Mouse (Mus musculus): Measurements from ENCODE around the gene Narfl.

Narfl gene

GRCm38 (mm10) chr17:25762591-25762990 lies 11.0 kb upstream of the Narfl start:
- DNase-seq (ENCODE audit: low read depth) = no peak

GRCm38 (mm10) chr17:25765886-25766285 lies 7.7 kb upstream of the Narfl start:
- DNase-seq (ENCODE audit: low read depth) = no peak

GRCm38 (mm10) chr17:25769331-25769730 lies 4.2 kb upstream of the Narfl start:
- DNase-seq (ENCODE audit: low read depth) = no peak

- DNase-seq (ENCODE audit: low read depth) = no peak
Measured at GRCm38 (mm10) chr17:25775318-25776062, 1.9 kb downstream of the Narfl start.

GRCm38 (mm10) chr17:25777948-25778347 lies 4.4 kb downstream of the Narfl start:
- DNase-seq (ENCODE audit: low read depth) = no peak

GRCm38 (mm10) chr17:25781339-25781738 lies 7.8 kb downstream of the Narfl start:
- no peak for DNase-seq (ENCODE audit: low read depth)

GRCm38 (mm10) chr17:25783086-25783485 lies 9.5 kb downstream of the Narfl start:
- no peak for DNase-seq (ENCODE audit: low read depth)

GRCm38 (mm10) chr17:25783861-25784574 lies 10.4 kb downstream of the Narfl start:
- no peak for DNase-seq (ENCODE audit: low read depth)

GRCm38 (mm10) chr17:25785281-25785745 lies 11.7 kb downstream of the Narfl start, which contains the start of gene Haghl:
Haghl (minus strand) TSS chr17:25785673.
- DNase-seq (ENCODE audit: low read depth) = peak; percentile 99

GRCm38 (mm10) chr17:25786280-25786679 lies 12.7 kb downstream of the Narfl start, which contains the start of gene Ccdc78:
Ccdc78 (plus strand) TSS chr17:25786580.
- no peak for DNase-seq (ENCODE audit: low read depth)

- no peak for DNase-seq (ENCODE audit: low read depth)
Measured at GRCm38 (mm10) chr17:25786781-25787504, 13.4 kb downstream of the Narfl start.

- no peak for DNase-seq (ENCODE audit: low read depth)
Measured at GRCm38 (mm10) chr17:25791320-25791842, 17.8 kb downstream of the Narfl start.

- DNase-seq (ENCODE audit: low read depth) = peak; percentile 92
Measured at GRCm38 (mm10) chr17:25791843-25792527, 18.4 kb downstream of the Narfl start.

- peak; percentile 89 for DNase-seq (ENCODE audit: low read depth)
Measured at GRCm38 (mm10) chr17:25792615-25793014, 19.0 kb downstream of the Narfl start, which contains the start of gene Fam173a. Fam173a (minus strand) TSS chr17:25792901.

GRCm38 (mm10) chr17:25794197-25794596 lies 20.6 kb downstream of the Narfl start:
- no peak for DNase-seq (ENCODE audit: low read depth)

GRCm38 (mm10) chr17:25794998-25795397 lies 21.4 kb downstream of the Narfl start:
- DNase-seq (ENCODE audit: low read depth) = no peak

- DNase-seq (ENCODE audit: low read depth) = no peak
Measured at GRCm38 (mm10) chr17:25795609-25796092, 22.1 kb downstream of the Narfl start, which contains the start of gene AC134908.4. AC134908.4 (minus strand) TSS chr17:25795659.

GRCm38 (mm10) chr17:25796211-25796771 lies 22.7 kb downstream of the Narfl start:
- no peak for DNase-seq (ENCODE audit: low read depth)

- peak; percentile 82 for DNase-seq (ENCODE audit: low read depth)
Measured at GRCm38 (mm10) chr17:25796951-25797369, 23.4 kb downstream of the Narfl start, which contains the start of gene Metrn. Metrn (minus strand) TSS chr17:25797136.

GRCm38 (mm10) chr17:25801029-25801428 lies 27.5 kb downstream of the Narfl start:
- DNase-seq (ENCODE audit: low read depth) = peak; percentile 89
